Mouse (Mus musculus): ENCODE measurements around the gene Gpr83. TPM values are rescaled to one million over a fixed set of nuclear protein-coding genes. Genes with fewer than 3 reads are reported as not detected.

The Gpr83 gene
- total RNA-seq (2017) = not detected in 2 replicates

GRCm38 (mm10) chr9:14859868-14860639 is at the start of gene Gpr83:
Gene Gpr83 (plus strand): TSS chr9:14860210.
- peak; percentile 71 for ATAC-seq (replicated peaks; ENCODE audit: low read depth, poor library complexity, severe bottlenecking)

GRCm38 (mm10) chr9:14821396-14821795 is 38.6 kb upstream of the Gpr83 start:
- no peak for ATAC-seq (replicated peaks; ENCODE audit: low read depth, poor library complexity, severe bottlenecking)

GRCm38 (mm10) chr9:14824840-14825239 is 35.2 kb upstream of the Gpr83 start:
- ATAC-seq (replicated peaks; ENCODE audit: low read depth, poor library complexity, severe bottlenecking) = no peak

GRCm38 (mm10) chr9:14827875-14828274 is 32.1 kb upstream of the Gpr83 start:
- ATAC-seq (replicated peaks; ENCODE audit: low read depth, poor library complexity, severe bottlenecking) = no peak

DNA sequence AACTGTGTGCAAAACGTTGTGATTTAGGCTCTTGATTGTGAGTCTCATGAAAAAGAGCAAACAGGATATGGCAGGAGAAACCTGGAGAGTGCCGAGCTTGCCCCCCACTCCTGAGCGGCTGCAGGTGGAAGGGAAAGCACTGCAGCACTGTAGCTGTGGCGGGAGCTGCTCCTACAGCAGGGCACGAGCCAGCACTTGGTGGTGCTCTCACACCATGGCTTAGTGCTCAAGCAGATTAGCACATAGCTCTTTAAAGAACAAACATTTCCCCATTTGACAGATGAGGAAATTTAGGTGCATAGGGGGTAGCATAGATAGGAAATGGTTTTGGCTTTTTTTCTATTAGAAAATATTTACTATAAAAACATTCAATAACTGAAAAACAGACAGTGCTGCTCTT is 28.0 kb upstream of the Gpr83 start:
- no peak for ATAC-seq (replicated peaks; ENCODE audit: low read depth, poor library complexity, severe bottlenecking)

DNA sequence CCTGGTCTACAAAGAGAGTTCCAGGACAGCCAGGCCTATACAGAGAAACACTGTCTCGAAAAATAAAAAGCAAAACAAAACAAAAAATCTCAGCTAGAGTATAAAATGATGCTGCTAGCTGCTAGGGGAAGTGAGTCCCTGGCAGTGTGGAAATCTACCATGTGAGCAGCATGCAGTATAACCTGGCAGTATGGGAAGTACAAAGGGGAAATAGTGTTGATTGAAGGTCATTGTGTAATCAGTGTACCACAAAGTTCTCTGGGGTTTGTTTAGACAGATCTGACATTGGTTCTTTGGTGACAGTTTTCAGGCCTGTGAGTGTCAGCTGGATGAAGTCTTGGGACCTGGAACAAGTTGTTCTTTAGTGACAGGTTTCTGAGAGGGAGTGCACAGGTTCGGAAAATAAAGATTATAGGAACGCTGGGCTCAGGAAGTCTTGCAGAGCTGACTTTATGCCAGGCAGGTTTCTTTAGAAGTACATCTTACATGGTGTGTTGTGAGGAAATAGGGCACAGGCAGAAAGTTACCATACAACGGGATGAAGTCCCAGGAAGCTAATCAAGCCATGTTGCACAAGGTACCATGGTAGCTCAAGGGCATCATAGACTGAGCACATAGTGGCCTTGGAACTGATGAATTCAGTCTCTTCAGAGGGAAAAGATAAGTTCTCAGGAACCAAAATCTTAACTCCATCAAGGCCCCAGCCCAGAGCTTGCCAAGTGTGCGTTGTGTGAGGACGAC is 24.5 kb upstream of the Gpr83 start:
- peak; percentile 98 for ATAC-seq (replicated peaks; ENCODE audit: low read depth, poor library complexity, severe bottlenecking)

GRCm38 (mm10) chr9:14839527-14839926 is 20.5 kb upstream of the Gpr83 start:
- ATAC-seq (replicated peaks; ENCODE audit: low read depth, poor library complexity, severe bottlenecking) = no peak

GRCm38 (mm10) chr9:14839970-14840369 is 20.0 kb upstream of the Gpr83 start:
- ATAC-seq (replicated peaks; ENCODE audit: low read depth, poor library complexity, severe bottlenecking) = no peak

DNA sequence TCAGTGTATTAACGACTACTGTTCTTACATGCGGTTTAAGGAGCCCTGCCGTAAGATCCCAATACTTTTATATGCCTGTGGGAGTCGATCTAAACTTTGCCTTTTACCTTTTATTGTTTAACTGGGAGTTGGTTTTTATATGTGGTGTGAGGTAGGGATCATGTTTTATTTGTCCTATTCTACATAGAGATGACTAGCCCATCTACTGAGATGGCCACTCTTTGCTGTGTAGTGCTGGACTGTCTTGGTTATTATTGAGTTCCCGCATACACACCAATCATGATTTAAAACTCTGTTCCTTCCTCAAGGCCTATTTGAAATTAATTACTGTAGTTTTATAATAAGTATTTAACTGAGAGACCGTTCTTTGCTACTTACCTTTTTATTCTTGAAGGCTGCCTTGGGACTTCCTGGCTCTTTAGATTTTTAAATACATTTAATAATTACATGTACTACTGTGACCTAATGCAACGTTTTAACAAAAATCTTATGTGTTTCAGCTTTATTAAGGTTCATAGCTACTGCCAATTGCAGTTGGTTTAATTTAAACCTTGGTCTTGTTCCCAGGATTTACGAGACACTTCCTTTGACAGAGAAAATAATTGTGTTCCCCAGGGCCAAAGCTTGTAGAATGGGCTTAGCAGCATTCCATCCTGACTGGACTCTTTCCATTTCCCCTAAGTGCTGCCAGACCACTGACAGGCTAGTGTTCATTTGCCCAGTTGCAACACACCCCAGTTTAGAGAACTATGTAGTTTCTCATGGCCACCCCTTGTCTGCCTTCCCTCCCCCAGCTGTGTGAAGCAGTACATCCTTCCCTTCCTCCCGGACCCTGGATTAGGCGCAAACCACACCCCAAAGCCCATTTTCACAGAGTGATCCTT is 17.9 kb upstream of the Gpr83 start:
- peak; percentile 93 for ATAC-seq (replicated peaks; ENCODE audit: low read depth, poor library complexity, severe bottlenecking)

DNA sequence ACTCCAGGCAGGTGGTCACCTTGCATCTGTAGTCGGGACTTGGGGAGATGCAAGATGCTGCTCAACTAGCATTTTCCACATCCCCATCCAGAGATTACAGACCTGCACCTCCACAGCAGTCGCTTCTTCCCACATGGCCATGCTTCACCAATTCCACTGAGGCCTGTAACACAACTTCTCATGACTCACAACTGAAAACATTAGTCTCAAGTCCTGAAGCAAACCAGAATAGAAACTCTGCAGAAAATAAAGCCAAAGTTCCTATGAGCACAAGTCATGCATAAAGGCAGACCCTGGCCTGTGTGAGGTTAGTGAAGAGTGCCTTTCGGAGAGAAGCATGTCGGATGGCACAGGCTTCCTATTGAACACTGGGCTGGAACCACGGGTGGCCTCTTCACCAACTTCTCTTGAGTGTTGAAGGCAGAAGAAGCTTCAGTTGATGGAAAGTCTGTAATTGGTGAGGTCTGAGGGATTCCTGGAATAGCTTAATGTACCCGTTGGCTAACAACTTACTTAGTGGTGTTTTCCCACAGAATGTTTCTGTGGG is 16.6 kb upstream of the Gpr83 start:
- no peak for ATAC-seq (replicated peaks; ENCODE audit: low read depth, poor library complexity, severe bottlenecking)

DNA sequence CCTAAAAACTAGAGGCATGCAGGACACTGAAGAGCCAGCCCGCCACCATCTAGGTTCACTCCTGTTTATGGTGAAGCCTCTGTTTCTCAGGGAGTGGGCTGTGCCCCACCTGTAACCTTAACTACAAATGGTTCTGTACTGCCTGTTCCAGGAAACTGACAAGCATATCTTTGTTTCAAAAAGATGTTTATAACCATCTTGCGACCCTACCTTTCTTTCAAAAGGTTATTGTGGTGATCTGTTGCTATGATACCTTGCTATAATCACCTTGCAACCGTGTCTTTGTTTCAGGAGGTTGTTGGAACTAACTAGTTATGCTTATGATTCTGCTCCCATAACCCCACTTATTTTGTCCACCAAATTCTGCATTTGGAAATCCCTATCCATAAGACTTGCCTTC is 16.1 kb upstream of the Gpr83 start:
- ATAC-seq (replicated peaks; ENCODE audit: low read depth, poor library complexity, severe bottlenecking) = no peak

GRCm38 (mm10) chr9:14846428-14846827 is 13.6 kb upstream of the Gpr83 start:
- no peak for ATAC-seq (replicated peaks; ENCODE audit: low read depth, poor library complexity, severe bottlenecking)

DNA sequence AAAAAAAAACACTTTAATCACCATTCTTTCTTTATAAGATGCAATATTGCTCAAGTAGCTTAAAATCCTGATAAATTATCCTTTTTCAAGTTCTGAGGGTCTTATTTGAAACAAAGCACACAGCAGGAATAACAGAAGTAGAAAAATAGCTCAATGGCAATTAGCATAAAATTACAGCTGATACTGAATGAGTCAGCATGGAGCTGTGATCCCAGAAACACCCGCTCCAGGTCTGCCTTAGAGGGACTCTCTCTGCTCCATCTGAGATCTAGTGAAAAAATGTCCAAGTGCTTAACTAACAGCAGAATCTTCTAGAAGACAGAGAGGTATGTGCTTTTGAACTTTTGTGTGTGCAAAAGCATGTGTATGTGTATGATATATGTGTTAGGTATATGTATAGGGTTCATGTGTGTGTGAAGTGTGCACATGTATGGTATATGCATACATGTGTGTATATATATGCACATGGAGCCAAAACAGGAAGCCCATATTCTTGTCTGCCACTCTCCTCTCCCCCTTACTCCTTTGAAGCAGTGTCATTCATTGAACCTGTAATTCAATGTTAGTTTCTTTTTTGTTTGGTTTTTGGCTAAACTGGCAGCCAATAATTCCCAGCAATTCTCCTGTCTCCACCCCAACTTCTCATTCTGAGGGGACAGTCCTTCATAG is 11.6 kb upstream of the Gpr83 start:
- no peak for ATAC-seq (replicated peaks; ENCODE audit: low read depth, poor library complexity, severe bottlenecking)

GRCm38 (mm10) chr9:14854585-14854984 is 5.4 kb upstream of the Gpr83 start:
- no peak for ATAC-seq (replicated peaks; ENCODE audit: low read depth, poor library complexity, severe bottlenecking)

DNA sequence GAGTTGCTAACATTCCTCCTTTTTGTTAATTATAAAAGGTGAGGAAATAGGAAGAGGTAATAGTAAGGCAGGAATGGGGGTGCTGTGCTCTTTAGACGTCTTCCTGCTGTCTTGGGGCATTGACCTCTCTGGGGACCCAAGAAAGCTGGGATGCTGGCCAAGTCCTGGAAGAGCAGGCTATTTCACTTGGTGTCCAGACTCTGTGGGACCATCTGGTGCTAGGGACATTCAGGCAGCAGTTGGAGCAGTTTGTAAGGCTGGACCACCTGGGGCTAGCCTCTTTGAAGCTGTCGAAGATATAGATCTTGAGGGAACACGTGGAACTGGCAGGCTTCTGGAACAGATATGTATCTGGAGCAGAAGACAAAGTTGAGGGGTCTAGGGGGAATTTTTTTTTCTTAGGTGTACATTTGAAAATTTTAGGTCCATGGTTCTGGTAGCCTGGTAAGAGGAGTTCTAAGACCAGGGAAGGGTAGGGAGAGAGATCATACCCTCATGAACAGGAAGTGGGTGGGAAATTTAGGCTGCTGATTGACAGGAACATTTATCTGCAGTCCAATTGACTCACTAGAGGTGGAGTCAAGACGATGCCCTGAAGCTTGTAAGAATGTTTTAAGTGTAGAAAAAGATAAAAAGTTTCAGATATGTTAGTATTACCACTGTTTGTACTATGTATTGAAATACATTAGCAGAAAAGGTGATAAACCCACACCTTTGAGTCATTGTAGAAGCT is 2.9 kb upstream of the Gpr83 start:
- ATAC-seq (replicated peaks; ENCODE audit: low read depth, poor library complexity, severe bottlenecking) = no peak

GRCm38 (mm10) chr9:14858170-14858706 is 1.8 kb upstream of the Gpr83 start:
- no peak for ATAC-seq (replicated peaks; ENCODE audit: low read depth, poor library complexity, severe bottlenecking)

- no peak for ATAC-seq (replicated peaks; ENCODE audit: low read depth, poor library complexity, severe bottlenecking)
Observed at GRCm38 (mm10) chr9:14858782-14859181, 1.2 kb upstream of the Gpr83 start.

- no peak for ATAC-seq (replicated peaks; ENCODE audit: low read depth, poor library complexity, severe bottlenecking)
Observed at GRCm38 (mm10) chr9:14863126-14863525, 3.1 kb downstream of the Gpr83 start.

DNA sequence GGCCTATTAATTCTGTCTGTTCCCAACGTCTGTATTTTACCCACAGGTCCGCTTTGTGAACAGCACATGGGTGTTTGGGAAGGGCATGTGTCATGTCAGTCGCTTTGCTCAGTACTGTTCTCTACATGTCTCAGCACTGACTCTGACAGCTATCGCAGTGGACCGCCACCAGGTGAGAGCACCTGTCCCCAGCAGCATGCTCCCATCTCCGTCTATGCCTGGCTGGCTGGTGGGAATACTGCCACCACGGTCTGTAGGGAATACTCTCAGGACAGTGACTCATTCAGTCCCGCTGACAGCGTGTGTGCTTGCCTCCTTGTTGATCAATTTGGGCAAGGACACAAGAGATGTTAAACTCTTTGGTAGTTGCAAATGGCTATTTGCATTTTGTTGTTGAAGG is 4.7 kb downstream of the Gpr83 start:
- no peak for ATAC-seq (replicated peaks; ENCODE audit: low read depth, poor library complexity, severe bottlenecking)

All from common myeloid progenitor, adult 5-6 weeks (primary cell).